Mouse (Mus musculus) liver, embryonic 11.5 days (tissue): ENCODE measurements around the gene Coq4. TPM values are rescaled to one million over a fixed set of nuclear protein-coding genes. Genes with fewer than 3 reads are reported as not detected.

ENCODE experiments used
- ATAC-seq: fragments of 200-750 bp; cut with Nextera tagmentation; replicated peaks from 2 replicates; pipeline ENCODE4 v1.8.0; 2017; ENCODE audit warnings: moderate number of reproducible peaks, mild to moderate bottlenecking, moderate TSS enrichment, moderate library complexity; ENCODE audit not compliant: low FRiP score
- DNase-seq: peaks from one replicate; pipeline ENCODE4 v3.0.0-alpha.2; 2017; ENCODE audit warnings: low spot score
- H3K27ac ChIP-seq: fragments of 300-500 bp; sonication (generic); 2 replicates; pipeline ENCODE4 v1.5.1; 2014; ENCODE audit warnings: mild to moderate bottlenecking, low read depth, low read length, control low read depth
- H3K27me3 ChIP-seq: fragments of 300-500 bp; sonication (generic); replicated peaks from 2 replicates; pipeline ENCODE4 v1.6.1; 2014; ENCODE audit warnings: low read length, mixed read lengths; ENCODE audit not compliant: control insufficient read depth, insufficient read depth
- H3K36me3 ChIP-seq: fragments of 300-500 bp; sonication (generic); 2 replicates; pipeline ENCODE4 v1.6.1; 2014; ENCODE audit warnings: mild to moderate bottlenecking, low read length, moderate library complexity, mixed read lengths; ENCODE audit not compliant: control insufficient read depth, insufficient read depth
- H3K4me1 ChIP-seq: fragments of 300-500 bp; sonication (generic); replicated peaks from 2 replicates; pipeline ENCODE4 v1.6.1; 2014; ENCODE audit warnings: low read length, mixed read lengths; ENCODE audit not compliant: control insufficient read depth, insufficient read depth
- H3K4me2 ChIP-seq: fragments of 300-500 bp; sonication (generic); 2 replicates; pipeline ENCODE4 v1.6.1; 2014; ENCODE audit warnings: mild to moderate bottlenecking, control low read depth, moderate library complexity
- H3K4me3 ChIP-seq: fragments of 300-500 bp; sonication (generic); 2 replicates; pipeline ENCODE4 v1.5.1; 2014; ENCODE audit warnings: low read depth, low read length, control low read depth
- H3K9ac ChIP-seq: fragments of 300-500 bp; sonication (generic); 2 replicates; pipeline ENCODE4 v1.6.1; 2014; ENCODE audit warnings: low read depth, low read length, control low read depth
- H3K9me3 ChIP-seq: fragments of 300-500 bp; sonication (generic); 2 replicates; pipeline ENCODE4 v1.6.1; 2016; ENCODE audit warnings: low read length, inconsistent platforms, mixed read lengths; ENCODE audit not compliant: control insufficient read depth
- WGBS: fragments of 180-500 bp; shearing (Covaris S2); extraction: QIAGEN DNeasy Blood & Tissue Kit; methylation state at CpG from one replicate; pipeline ENCODE4 v1.1.7; 2014; 5-methylcytosine and 5-hydroxymethylcytosine counted together
- polyA plus RNA-seq: library from polyadenylated mRNA; unstranded; fragments of >200 nt; fragmentation: Nextera tagmentation; extraction: Ambion mirVana; gene quantifications from 2 replicates; pipeline ENCODE4 v1.2.1, GENCODE M21; 2014

Coq4 gene
- polyA plus RNA-seq, 1 experiment from 2014 or later = 36.1 TPM

DNA sequence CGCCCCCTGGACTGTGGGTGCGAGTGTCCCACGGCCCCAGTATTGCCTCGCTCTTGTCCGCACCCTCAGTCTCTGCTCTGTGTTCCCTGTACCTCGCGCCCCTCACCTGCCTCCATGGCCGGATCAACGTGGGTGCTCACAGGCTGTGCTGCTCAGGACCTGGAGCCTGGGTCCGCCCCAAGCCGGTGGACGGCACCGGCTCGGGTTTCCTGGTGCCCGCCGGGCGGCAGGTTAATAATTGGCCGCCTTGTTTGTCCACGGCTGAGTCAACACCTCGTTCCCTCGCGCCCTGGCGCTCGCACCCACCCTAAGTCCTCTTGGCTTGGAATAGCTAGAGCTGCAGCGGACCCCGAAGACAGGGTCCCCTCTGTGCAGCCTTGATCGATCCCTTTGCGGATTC, 35.8 kb upstream of the Coq4 start, which contains the start of gene Gm13420:
TSS of gene Gm13420 (minus strand) at position 189 of the 400 bp plus-strand sequence.
- peak within 1 kb of the TSS; percentile 22; the same call in 1 of the 2 replicates for H3K9ac ChIP-seq
- peak; percentile 36; the same call in 1 of the 2 replicates for ATAC-seq

DNA sequence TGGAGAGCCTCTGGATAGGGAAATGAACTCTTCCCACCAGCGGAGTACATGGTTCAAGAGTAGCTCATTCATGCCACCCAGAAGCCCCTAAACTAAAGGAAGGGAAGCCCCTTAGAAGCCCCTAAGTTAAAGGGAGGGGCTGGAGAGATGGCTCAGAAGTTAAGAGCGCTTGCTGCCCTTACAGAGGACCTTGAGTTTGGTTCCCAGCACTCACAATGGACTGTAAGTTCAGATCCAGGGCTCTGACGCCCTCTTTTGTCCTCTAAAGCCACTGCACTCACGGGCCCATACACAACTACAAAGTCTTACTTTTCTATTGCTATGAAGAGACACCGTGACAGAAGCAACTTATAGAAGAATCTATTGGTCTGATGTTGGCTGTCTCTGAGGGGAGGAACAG, 34.9 kb upstream of the Coq4 start:
- WGBS = 79% methylated on average over 5 of the region's 5 CpGs
- no peak for DNase-seq
- Histone ChIP-seq H3K4me1 (no peaks in the 10 kb centered on the region; the same call in none of the 2 replicates), H3K9me3 (no peaks in the 10 kb centered on the region), H3K27me3 (peaks cover 52% of the 10 kb centered on the region), H3K36me3 (no peaks in the 10 kb centered on the region), H3K9ac (no peak overlapping the region), H3K4me3 (no peak overlapping the region), H3K27ac (no peak overlapping the region), H3K4me2 (no peak overlapping the region)
- ATAC-seq = no peak

More for the DNA sequence above, 35.8 kb upstream of the Coq4 start, which contains the start of gene Gm13420:
- H3K4me3 ChIP-seq = peak within 1 kb of the TSS; percentile 29
- no peak within 1 kb of the TSS for H3K27ac ChIP-seq
- H3K36me3 ChIP-seq = no peaks in the 10 kb centered on the region
- peak within 1 kb of the TSS; percentile 54 for H3K4me2 ChIP-seq
- 12% methylated on average over 28 of the region's 28 CpGs for WGBS
- no peaks in the 10 kb centered on the region; the same call in none of the 2 replicates for H3K4me1 ChIP-seq
- no peaks in the 10 kb centered on the region for H3K9me3 ChIP-seq
- peaks cover 61% of the 10 kb centered on the region for H3K27me3 ChIP-seq
- DNase-seq = no peak

DNA sequence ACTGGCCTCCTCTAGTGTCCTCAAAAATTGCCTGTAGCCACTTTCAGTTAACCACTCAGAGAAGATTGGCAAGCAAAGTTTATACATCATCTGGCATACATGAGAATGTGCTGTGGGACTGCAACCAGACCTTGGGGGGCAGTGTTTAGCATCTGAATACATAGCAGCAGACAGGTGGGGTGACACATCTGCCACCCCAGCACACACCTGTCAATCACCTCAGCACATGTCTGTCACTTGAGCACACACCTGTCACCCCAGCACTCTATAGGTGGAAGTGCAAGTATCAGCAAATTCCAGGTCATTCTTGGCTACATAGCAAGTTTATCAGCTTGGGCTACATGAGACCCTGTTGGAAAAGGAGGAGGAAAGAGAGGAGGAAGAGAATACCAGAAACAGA, 31.6 kb upstream of the Coq4 start:
- no peaks in the 10 kb centered on the region for H3K9me3 ChIP-seq
- DNase-seq = no peak
- no peak overlapping the region for H3K4me2 ChIP-seq
- H3K27me3 ChIP-seq = peaks cover 24% of the 10 kb centered on the region
- no peaks in the 10 kb centered on the region for H3K4me1 ChIP-seq
- H3K4me3 ChIP-seq = no peak overlapping the region
- H3K27ac ChIP-seq = no peak overlapping the region
- no peak for ATAC-seq
- H3K36me3 ChIP-seq = no peaks in the 10 kb centered on the region
- H3K9ac ChIP-seq = no peak overlapping the region

DNA sequence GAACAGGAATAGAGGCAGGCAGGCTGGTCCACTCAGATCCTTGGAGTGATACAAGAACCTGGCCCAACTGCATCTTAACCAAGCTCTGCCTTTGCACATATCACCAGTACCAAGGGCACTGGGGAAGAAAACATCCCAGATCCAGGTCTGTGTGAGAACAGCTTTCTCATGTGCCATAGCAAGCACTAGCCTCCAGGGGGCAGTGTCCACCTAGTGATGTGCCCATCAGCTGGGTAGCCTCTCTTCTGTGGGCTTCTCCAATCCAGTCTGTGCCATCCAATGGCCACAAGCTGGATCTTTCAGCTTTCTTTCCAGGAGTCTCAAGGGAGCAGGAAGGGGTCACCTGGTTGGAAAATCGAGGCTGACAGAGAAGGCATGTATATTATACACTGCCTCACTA, 22.5 kb upstream of the Coq4 start:
- Histone ChIP-seq H3K27me3 (peaks cover 8% of the 10 kb centered on the region), H3K9me3 (no peaks in the 10 kb centered on the region), H3K9ac (no peak overlapping the region), H3K4me2 (no peak overlapping the region), H3K27ac (no peak overlapping the region), H3K4me3 (no peak overlapping the region), H3K36me3 (no peaks in the 10 kb centered on the region), H3K4me1 (no peaks in the 10 kb centered on the region)
- DNase-seq (peak; percentile 65), ATAC-seq (no peak; the same call in 1 of the 2 replicates)
- WGBS = 4% methylated on average over 1 of the region's 1 CpGs

DNA sequence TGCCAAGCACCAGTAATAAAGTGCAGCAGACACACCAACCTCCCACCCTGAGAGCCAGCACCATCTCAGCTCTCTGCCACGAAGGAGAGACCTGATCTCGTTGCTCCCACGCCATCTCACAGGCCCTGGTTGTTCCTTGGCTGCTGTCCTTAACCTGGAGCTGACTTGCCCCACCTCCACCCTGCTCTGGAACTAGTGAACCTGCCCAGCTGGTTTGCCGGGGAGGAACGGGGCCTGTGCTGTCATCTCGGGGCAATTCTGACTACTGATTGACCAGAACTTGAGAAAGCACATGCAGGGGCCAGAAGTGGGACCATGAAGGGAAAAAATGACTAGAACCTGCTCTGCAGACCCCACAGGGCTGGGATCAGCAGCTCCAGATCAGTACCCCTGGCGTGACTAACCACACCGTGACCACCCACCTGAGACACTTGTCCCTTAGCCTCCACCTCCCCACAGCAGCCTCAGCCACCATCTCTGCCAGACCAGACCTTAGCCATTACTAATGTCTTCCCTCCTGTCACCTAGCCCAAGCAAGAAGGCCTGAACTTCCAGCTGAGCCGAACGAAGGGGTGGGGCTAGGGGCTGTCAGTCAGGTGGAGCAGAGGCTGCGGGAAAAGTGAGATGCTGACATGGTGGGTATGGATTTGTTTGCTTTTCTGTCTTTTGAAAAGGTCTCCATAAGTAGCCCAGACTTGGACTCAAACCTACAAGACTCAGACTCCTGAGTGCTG, 19.1 kb upstream of the Coq4 start:
- ATAC-seq = no peak
- no peak overlapping the region for H3K4me2 ChIP-seq
- H3K27ac ChIP-seq = no peak overlapping the region
- H3K9ac ChIP-seq = no peak overlapping the region
- H3K36me3 ChIP-seq = peaks cover 3% of the 10 kb centered on the region; the same call in 1 of the 2 replicates
- H3K27me3 ChIP-seq = 0 out of 2 replicates have a peak, but pooled peaks cover 2% of the 10 kb centered on the region
- no peaks in the 10 kb centered on the region for H3K9me3 ChIP-seq
- H3K4me1 ChIP-seq = 0 out of 2 replicates have a peak, but pooled peaks cover 2% of the 10 kb centered on the region
- H3K4me3 ChIP-seq = no peak overlapping the region
- no peak for DNase-seq
- WGBS = 59% methylated on average over 11 of the region's 11 CpGs

DNA sequence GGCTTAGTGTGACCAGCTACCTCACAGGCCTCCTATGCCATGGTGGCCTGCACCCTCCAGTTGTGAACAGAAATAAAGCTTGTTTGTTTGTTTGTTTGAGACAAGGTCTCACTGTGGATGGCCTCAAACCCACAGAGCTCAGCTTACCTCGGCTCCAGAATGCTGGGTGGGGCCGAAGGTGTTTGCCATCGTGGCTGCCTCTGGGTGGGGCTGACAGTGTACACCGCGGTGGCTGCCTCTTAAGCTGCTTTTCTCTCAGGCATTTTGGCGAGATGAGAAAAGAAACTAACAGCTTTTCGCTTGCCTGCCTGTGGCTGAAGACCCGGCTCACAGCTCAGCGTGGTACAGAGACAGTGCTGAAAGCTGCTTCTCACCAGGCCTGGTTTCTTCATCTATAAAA, 18.4 kb upstream of the Coq4 start:
- ATAC-seq (no peak), DNase-seq (no peak)
- WGBS = 65% methylated on average over 9 of the region's 9 CpGs
- Histone ChIP-seq H3K9ac (no peak overlapping the region), H3K27ac (no peak overlapping the region), H3K4me1 (peaks cover 9% of the 10 kb centered on the region), H3K36me3 (peaks cover 5% of the 10 kb centered on the region; the same call in 1 of the 2 replicates), H3K4me3 (no peak overlapping the region), H3K9me3 (no peaks in the 10 kb centered on the region), H3K4me2 (no peak overlapping the region), H3K27me3 (no peaks in the 10 kb centered on the region)

DNA sequence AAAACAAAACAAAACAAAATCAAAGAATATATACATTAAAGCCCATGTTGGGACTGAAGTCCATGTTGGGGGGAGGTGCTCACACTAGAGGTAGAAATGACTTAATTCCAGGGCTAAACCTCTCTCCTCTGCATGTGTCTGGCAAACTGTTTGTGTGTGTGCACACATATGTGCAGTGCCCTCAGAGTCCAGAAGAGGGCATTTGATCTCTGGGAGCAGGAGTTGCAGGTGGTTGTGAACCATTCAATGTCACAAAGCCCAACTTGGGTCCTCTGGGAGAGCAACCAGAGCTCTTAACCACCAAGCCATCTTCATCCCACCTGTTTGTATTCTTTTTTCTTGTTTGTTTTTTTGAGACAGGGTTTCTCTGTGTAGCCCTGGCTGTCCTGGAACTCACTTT, 17.1 kb upstream of the Coq4 start:
- Histone ChIP-seq H3K4me3 (no peak overlapping the region), H3K9me3 (no peaks in the 10 kb centered on the region), H3K4me1 (peaks cover 9% of the 10 kb centered on the region), H3K27me3 (no peaks in the 10 kb centered on the region), H3K36me3 (peaks cover 5% of the 10 kb centered on the region; the same call in 1 of the 2 replicates), H3K9ac (no peak overlapping the region), H3K27ac (no peak overlapping the region), H3K4me2 (no peak overlapping the region)
- DNase-seq (no peak), ATAC-seq (no peak)

DNA sequence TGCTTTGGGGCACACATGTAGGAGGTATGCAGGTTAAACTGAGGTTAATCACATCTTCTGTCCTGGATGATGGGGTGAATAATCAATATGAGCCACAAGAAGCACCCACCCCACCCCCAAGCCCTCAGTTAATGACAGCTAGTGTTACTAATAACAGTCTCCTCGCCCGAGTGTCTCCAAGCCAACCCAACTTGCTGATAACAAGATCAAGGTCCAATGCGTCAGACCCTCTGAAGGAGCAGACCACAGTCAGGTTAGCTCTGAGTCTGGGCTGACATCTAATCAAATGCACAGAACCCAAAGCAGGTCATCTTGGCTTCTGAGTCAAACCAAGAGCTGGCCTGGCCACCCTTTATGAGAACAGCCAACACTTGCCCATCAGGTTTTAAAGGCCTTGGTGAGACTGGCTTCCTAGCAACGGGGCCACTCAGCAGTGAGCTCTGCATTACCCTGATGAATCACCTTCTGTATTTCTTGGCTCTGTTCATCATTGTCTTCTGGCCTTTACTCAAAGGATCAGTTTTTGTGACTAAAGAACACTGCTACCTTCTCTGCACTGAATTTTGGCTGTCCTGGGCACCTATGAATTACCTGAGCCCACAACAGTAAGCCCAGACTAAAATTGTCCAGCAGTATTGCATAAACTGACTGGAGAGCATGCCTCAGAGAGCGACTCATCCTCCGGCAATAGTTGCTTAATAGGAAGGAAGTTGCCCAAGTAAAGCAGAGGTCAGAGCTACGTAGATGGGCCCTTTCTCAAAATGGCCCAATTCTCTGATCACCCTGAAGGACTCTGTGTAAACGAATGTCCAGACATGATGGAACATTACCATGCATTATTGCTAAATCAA, 15.5 kb upstream of the Coq4 start:
- ATAC-seq (no peak), DNase-seq (no peak)
- no peak overlapping the region for H3K27ac ChIP-seq
- H3K4me2 ChIP-seq = no peak overlapping the region
- peaks cover 9% of the 10 kb centered on the region for H3K4me1 ChIP-seq
- WGBS = 53% methylated on average over 8 of the region's 8 CpGs
- H3K9ac ChIP-seq = no peak overlapping the region
- H3K27me3 ChIP-seq = no peaks in the 10 kb centered on the region
- no peaks in the 10 kb centered on the region for H3K9me3 ChIP-seq
- H3K36me3 ChIP-seq = peaks cover 5% of the 10 kb centered on the region; the same call in 1 of the 2 replicates
- no peak overlapping the region for H3K4me3 ChIP-seq
